Mouse (Mus musculus) G1E (cell line): ENCODE measurements around the gene Fggy.

ENCODE experiments used
- CTCF ChIP-seq: IDR thresholded peaks from 2 replicates; pipeline ENCODE4 v1.5.1; 2012; ENCODE audit warnings: low read depth, low read length, inconsistent platforms, mixed read lengths
- GATA1 ChIP-seq: IDR thresholded peaks from 2 replicates; pipeline ENCODE4 v1.6.1; 2012; ENCODE audit warnings: borderline replicate concordance, low read length, inconsistent platforms, mixed read lengths

DNA sequence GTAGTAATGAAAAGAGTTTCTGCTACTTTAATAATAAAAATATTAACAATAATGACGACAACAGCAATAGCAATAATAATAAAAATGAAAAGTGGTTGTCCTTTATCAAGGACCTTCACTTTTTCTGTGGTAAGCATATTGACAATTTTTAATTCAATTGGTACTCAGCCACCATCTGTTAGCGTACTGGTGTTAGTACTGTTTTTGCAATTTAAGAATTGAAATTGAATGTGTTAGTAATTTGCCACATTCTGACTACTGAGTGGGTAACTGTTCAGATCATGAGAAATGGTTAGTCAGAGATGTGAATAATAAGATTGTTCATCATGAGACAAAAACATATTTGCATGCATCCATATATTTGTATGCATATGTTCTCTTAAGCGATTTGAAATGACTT, 68.9 kb downstream of the Fggy start:
- TF ChIP-seq CTCF (no peak), GATA1 (no peak)
